Mouse (Mus musculus) lung, adult 2 months (tissue): Measurements from ENCODE around the gene Ppp1r15a.

ENCODE experiments used
- CTCF ChIP-seq: fragments of 200-500 bp; IDR thresholded peaks from 2 replicates; pipeline ENCODE4 v1.5.1; 2011; ENCODE audit warnings: mild to moderate bottlenecking, low read length, control low read depth; ENCODE audit not compliant: insufficient read depth
- POLR2A ChIP-seq: fragments of 200-500 bp; IDR thresholded peaks from 2 replicates; pipeline ENCODE4 v1.6.1; 2011; ENCODE audit warnings: low read depth, mild to moderate bottlenecking, control low read depth, low read length, borderline replicate concordance; ENCODE audit errors: extremely low read depth

DNA sequence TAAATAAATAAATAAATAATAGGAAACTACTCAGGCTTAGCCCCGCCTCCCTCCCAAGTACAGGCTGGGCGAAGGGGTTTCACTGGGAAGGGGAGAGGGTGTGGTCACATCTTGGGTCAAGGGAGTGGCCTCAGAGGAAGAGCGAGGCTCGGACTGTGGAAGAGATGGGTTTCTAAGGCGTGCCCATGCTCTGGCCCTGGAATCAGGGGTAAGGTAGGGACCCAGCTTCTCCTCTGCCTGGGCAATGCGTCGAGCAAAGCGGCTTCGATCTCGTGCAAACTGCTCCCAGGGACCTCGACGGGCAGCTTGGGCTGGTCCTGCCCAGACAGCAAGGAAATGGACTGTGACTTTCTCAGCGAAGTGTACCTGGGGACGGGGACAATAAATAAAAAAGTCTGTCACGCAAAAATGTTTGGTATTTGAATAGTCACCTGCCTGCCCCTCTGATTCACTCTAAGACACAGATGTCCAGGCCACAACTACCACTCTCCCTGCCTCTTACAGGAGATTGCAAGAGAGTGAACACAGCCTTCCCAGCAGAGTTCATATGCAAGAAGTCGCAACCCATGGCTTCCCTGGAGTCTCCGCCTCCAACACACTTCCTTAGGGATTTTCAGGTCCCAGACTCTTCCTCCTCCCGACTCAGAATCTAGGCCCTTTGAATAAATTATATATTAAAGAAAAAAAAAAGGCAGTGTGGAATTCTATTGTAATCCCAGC, 3.0 kb downstream of the Ppp1r15a start:
- TF ChIP-seq POLR2A = 0 out of 2 replicates have a peak, but pooled peaks have one; percentile 7
- no peak for TF ChIP-seq CTCF
